Mouse (Mus musculus): Measurements from ENCODE around the gene S100a6. TPM values are rescaled to one million over a fixed set of nuclear protein-coding genes. Genes with fewer than 3 reads are reported as not detected.
A peak's percentile ranks its signal among the peaks of the same experiment; 100 is the strongest.

Gene S100a6
- polyA plus RNA-seq, 1 experiment from 2014 or later: 334 TPM

- Histone ChIP-seq H3K4me1 (ENCODE audit: control insufficient read depth, insufficient read depth, low read length) (peaks cover 8% of the 10 kb centered on the region; the same call in 1 of the 2 replicates), H3K4me2 (ENCODE audit: low read depth, low read length) (no peak overlapping the region), H3K27me3 (replicated peaks; ENCODE audit: control insufficient read depth, insufficient read depth, low read length) (no peaks in the 10 kb centered on the region), H3K36me3 (ENCODE audit: control insufficient read depth, insufficient read depth, low read length) (no peaks in the 10 kb centered on the region), H3K27ac (replicated peaks; ENCODE audit: low read depth, low read length) (no peak overlapping the region), H3K9me3 (ENCODE audit: control insufficient read depth, low read length) (no peaks in the 10 kb centered on the region), H3K9ac (ENCODE audit: low read depth, low read length) (no peak overlapping the region), H3K4me3 (ENCODE audit: low read depth, low read length) (no peak overlapping the region)
- ATAC-seq (ENCODE audit: low read depth) (peak; percentile 87), DNase-seq (ENCODE audit: low spot score) (peak; percentile 91)
- 9% methylated on average over 2 of the region's 2 CpGs for WGBS
Observed at GRCm38 (mm10) chr3:90623435-90624071, 10.9 kb downstream of the S100a6 start.

- no peak overlapping the region for H3K4me2 ChIP-seq (ENCODE audit: low read depth, low read length)
- H3K9ac ChIP-seq (ENCODE audit: low read depth, low read length): no peak overlapping the region
- H3K9me3 ChIP-seq (ENCODE audit: control insufficient read depth, low read length): no peaks in the 10 kb centered on the region
- no peak overlapping the region for H3K27ac ChIP-seq (replicated peaks; ENCODE audit: low read depth, low read length)
- H3K4me1 ChIP-seq (ENCODE audit: control insufficient read depth, insufficient read depth, low read length): peaks cover 8% of the 10 kb centered on the region; the same call in 1 of the 2 replicates
- ATAC-seq (ENCODE audit: low read depth) (no peak), DNase-seq (ENCODE audit: low spot score) (no peak)
- H3K36me3 ChIP-seq (ENCODE audit: control insufficient read depth, insufficient read depth, low read length): no peaks in the 10 kb centered on the region
- 73% methylated on average over 5 of the region's 5 CpGs for WGBS
- no peak overlapping the region for H3K4me3 ChIP-seq (ENCODE audit: low read depth, low read length)
- H3K27me3 ChIP-seq (replicated peaks; ENCODE audit: control insufficient read depth, insufficient read depth, low read length): no peaks in the 10 kb centered on the region
Observed at GRCm38 (mm10) chr3:90625496-90625895, 12.8 kb downstream of the S100a6 start.

- no peak for ATAC-seq (ENCODE audit: low read depth)
- Histone ChIP-seq H3K9ac (ENCODE audit: low read depth, low read length) (no peak overlapping the region), H3K36me3 (ENCODE audit: control insufficient read depth, insufficient read depth, low read length) (no peaks in the 10 kb centered on the region), H3K9me3 (ENCODE audit: control insufficient read depth, low read length) (no peaks in the 10 kb centered on the region), H3K4me1 (ENCODE audit: control insufficient read depth, insufficient read depth, low read length) (peaks cover 8% of the 10 kb centered on the region; the same call in 1 of the 2 replicates), H3K27ac (replicated peaks; ENCODE audit: low read depth, low read length) (no peak overlapping the region), H3K27me3 (replicated peaks; ENCODE audit: control insufficient read depth, insufficient read depth, low read length) (no peaks in the 10 kb centered on the region), H3K4me2 (ENCODE audit: low read depth, low read length) (no peak overlapping the region), H3K4me3 (ENCODE audit: low read depth, low read length) (no peak overlapping the region)
- 66% methylated on average over 9 of the region's 9 CpGs for WGBS
- DNase-seq (ENCODE audit: low spot score): no peak
Observed at GRCm38 (mm10) chr3:90626266-90627021, 13.8 kb downstream of the S100a6 start.

GRCm38 (mm10) chr3:90627366-90627765 is 14.7 kb downstream of the S100a6 start:
- Histone ChIP-seq H3K4me2 (ENCODE audit: low read depth, low read length) (no peak overlapping the region), H3K27ac (replicated peaks; ENCODE audit: low read depth, low read length) (no peak overlapping the region), H3K9ac (ENCODE audit: low read depth, low read length) (no peak overlapping the region), H3K27me3 (replicated peaks; ENCODE audit: control insufficient read depth, insufficient read depth, low read length) (no peaks in the 10 kb centered on the region), H3K9me3 (ENCODE audit: control insufficient read depth, low read length) (no peaks in the 10 kb centered on the region), H3K36me3 (ENCODE audit: control insufficient read depth, insufficient read depth, low read length) (no peaks in the 10 kb centered on the region), H3K4me1 (ENCODE audit: control insufficient read depth, insufficient read depth, low read length) (peaks cover 8% of the 10 kb centered on the region; the same call in 1 of the 2 replicates), H3K4me3 (ENCODE audit: low read depth, low read length) (no peak overlapping the region)
- no peak for DNase-seq (ENCODE audit: low spot score)
- no peak for ATAC-seq (ENCODE audit: low read depth)
- WGBS: 90% methylated on average over 5 of the region's 5 CpGs

- Histone ChIP-seq H3K4me2 (ENCODE audit: low read depth, low read length) (no peak overlapping the region), H3K4me3 (ENCODE audit: low read depth, low read length) (no peak overlapping the region), H3K36me3 (ENCODE audit: control insufficient read depth, insufficient read depth, low read length) (no peaks in the 10 kb centered on the region), H3K4me1 (ENCODE audit: control insufficient read depth, insufficient read depth, low read length) (peaks cover 8% of the 10 kb centered on the region; the same call in 1 of the 2 replicates), H3K27ac (replicated peaks; ENCODE audit: low read depth, low read length) (no peak overlapping the region), H3K9ac (ENCODE audit: low read depth, low read length) (no peak overlapping the region), H3K9me3 (ENCODE audit: control insufficient read depth, low read length) (no peaks in the 10 kb centered on the region), H3K27me3 (replicated peaks; ENCODE audit: control insufficient read depth, insufficient read depth, low read length) (no peaks in the 10 kb centered on the region)
- ATAC-seq (ENCODE audit: low read depth) (no peak), DNase-seq (ENCODE audit: low spot score) (peak; percentile 63)
- 62% methylated on average over 4 of the region's 4 CpGs for WGBS
Observed at GRCm38 (mm10) chr3:90627807-90628206, 15.1 kb downstream of the S100a6 start.

- DNase-seq (ENCODE audit: low spot score) (no peak), ATAC-seq (ENCODE audit: low read depth) (no peak)
- H3K36me3 ChIP-seq (ENCODE audit: control insufficient read depth, insufficient read depth, low read length): no peaks in the 10 kb centered on the region
- H3K27ac ChIP-seq (replicated peaks; ENCODE audit: low read depth, low read length): no peak overlapping the region
- no peak overlapping the region for H3K9ac ChIP-seq (ENCODE audit: low read depth, low read length)
- no peaks in the 10 kb centered on the region for H3K4me1 ChIP-seq (ENCODE audit: control insufficient read depth, insufficient read depth, low read length)
- H3K4me2 ChIP-seq (ENCODE audit: low read depth, low read length): no peak overlapping the region
- H3K27me3 ChIP-seq (replicated peaks; ENCODE audit: control insufficient read depth, insufficient read depth, low read length): no peaks in the 10 kb centered on the region
- H3K4me3 ChIP-seq (ENCODE audit: low read depth, low read length): no peak overlapping the region
- no peaks in the 10 kb centered on the region for H3K9me3 ChIP-seq (ENCODE audit: control insufficient read depth, low read length)
- WGBS: 85% methylated on average over 2 of the region's 2 CpGs
Observed at GRCm38 (mm10) chr3:90629298-90629697, 16.6 kb downstream of the S100a6 start.

GRCm38 (mm10) chr3:90631984-90632383 is 19.3 kb downstream of the S100a6 start:
- 75% methylated on average over 2 of the region's 2 CpGs for WGBS
- H3K4me2 ChIP-seq (ENCODE audit: low read depth, low read length): no peak overlapping the region
- no peak overlapping the region for H3K27ac ChIP-seq (replicated peaks; ENCODE audit: low read depth, low read length)
- H3K36me3 ChIP-seq (ENCODE audit: control insufficient read depth, insufficient read depth, low read length): no peaks in the 10 kb centered on the region
- H3K9ac ChIP-seq (ENCODE audit: low read depth, low read length): no peak overlapping the region
- no peaks in the 10 kb centered on the region for H3K9me3 ChIP-seq (ENCODE audit: control insufficient read depth, low read length)
- ATAC-seq (ENCODE audit: low read depth) (no peak), DNase-seq (ENCODE audit: low spot score) (no peak)
- no peaks in the 10 kb centered on the region for H3K27me3 ChIP-seq (replicated peaks; ENCODE audit: control insufficient read depth, insufficient read depth, low read length)
- no peaks in the 10 kb centered on the region for H3K4me1 ChIP-seq (ENCODE audit: control insufficient read depth, insufficient read depth, low read length)
- H3K4me3 ChIP-seq (ENCODE audit: low read depth, low read length): no peak overlapping the region

- Histone ChIP-seq H3K27me3 (replicated peaks; ENCODE audit: control insufficient read depth, insufficient read depth, low read length) (no peaks in the 10 kb centered on the region), H3K36me3 (ENCODE audit: control insufficient read depth, insufficient read depth, low read length) (no peaks in the 10 kb centered on the region), H3K4me3 (ENCODE audit: low read depth, low read length) (no peak overlapping the region), H3K4me2 (ENCODE audit: low read depth, low read length) (no peak overlapping the region), H3K9me3 (ENCODE audit: control insufficient read depth, low read length) (no peaks in the 10 kb centered on the region), H3K27ac (replicated peaks; ENCODE audit: low read depth, low read length) (no peak overlapping the region), H3K9ac (ENCODE audit: low read depth, low read length) (no peak overlapping the region), H3K4me1 (ENCODE audit: control insufficient read depth, insufficient read depth, low read length) (no peaks in the 10 kb centered on the region)
- DNase-seq (ENCODE audit: low spot score): no peak
- ATAC-seq (ENCODE audit: low read depth): no peak
- WGBS: 67% methylated on average over 1 of the region's 1 CpGs
Observed at GRCm38 (mm10) chr3:90638511-90639275, 26.0 kb downstream of the S100a6 start.
